Comparison of ENCODE assay signal across 12 mouse cellular contexts in the genomic region with DNA sequence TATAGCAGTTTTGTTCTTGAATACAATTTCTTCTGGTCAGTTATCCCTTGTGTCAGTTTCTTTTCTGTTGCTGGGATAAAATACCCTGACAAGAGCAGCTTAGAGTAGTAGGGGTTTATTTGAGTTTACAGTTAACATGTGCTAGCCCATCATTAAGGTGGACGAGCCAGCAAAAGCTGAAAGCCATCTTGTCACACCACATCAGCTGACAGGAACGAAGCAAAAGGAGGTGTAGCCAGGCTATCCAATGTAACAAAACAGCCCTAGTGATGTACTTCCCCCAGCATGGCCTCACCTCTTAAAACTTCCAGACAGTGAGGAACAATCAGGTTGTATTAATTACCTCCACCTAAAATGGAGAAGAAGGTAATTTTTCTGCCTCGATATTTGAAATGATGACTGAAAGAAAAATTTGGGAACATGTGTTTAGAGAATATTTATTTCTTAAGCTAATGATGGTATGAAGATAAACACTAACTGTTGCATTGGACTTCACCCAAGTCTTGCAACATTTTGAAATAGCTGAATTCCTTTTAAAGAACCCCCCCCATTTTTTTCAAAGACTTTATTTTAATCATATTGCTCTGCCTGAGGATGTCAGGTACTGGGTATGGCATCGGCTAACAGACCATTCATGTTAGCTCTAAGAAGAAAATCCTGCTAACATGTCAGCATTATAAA.
"Had no signal": no experiment of that assay in that cellular context is flagged by ENCODE, and none has a peak within 500 bp of the region (broad histone marks: within the 10 kb centered on the region; RNA-seq: fewer than 3 reads in every experiment).

No protein-coding gene starts in this region.

- H3K9me3 ChIP-seq: limb, embryonic 10.5 days; liver, embryonic 12.5 days; midbrain, embryonic 13.5 days; neural tube, embryonic 15.5 days had no signal

- H3K4me3 ChIP-seq: left cerebral cortex, adult 2 months; limb, embryonic 10.5 days; liver, embryonic 12.5 days; midbrain, embryonic 13.5 days; myocyte; neural tube, embryonic 15.5 days had no signal

- H3K27ac ChIP-seq: left cerebral cortex, adult 2 months; limb, embryonic 10.5 days; liver, embryonic 12.5 days; midbrain, embryonic 13.5 days; neural tube, embryonic 15.5 days had no signal

- H3K36me3 ChIP-seq: limb, embryonic 10.5 days; liver, embryonic 12.5 days; midbrain, embryonic 13.5 days; neural tube, embryonic 15.5 days had no signal

- H3K4me1 ChIP-seq: liver, embryonic 12.5 days had no signal

- H3K9ac ChIP-seq: liver, embryonic 12.5 days; midbrain, embryonic 13.5 days; neural tube, embryonic 15.5 days had no signal

- H3K4me2 ChIP-seq: liver, embryonic 12.5 days; midbrain, embryonic 13.5 days; neural tube, embryonic 15.5 days had no signal

- H3K27me3 ChIP-seq: liver, embryonic 12.5 days; midbrain, embryonic 13.5 days; neural tube, embryonic 15.5 days had no signal

- ATAC-seq: intestine, postnatal 0 days; liver, embryonic 12.5 days; midbrain, embryonic 13.5 days had no signal

- DNase-seq: kidney, adult 8-10 months; kidney, postnatal 25 days; right cerebral cortex, adult 18-20 months; right cerebral cortex, postnatal 25 days; thymus, postnatal 36 days had no signal
